Mouse (Mus musculus) testis, adult 2 months (tissue): Measurements from ENCODE around the gene Rbm33.

Experiments used
- CTCF ChIP-seq: fragments of 200-500 bp; IDR thresholded peaks from 2 replicates; pipeline ENCODE4 v1.5.1; 2012; ENCODE audit warnings: low read depth, mild to moderate bottlenecking, inconsistent platforms, low read length, moderate library complexity; ENCODE audit not compliant: control insufficient read depth, insufficient read depth, insufficient replicate concordance
- POLR2A ChIP-seq: fragments of 200-500 bp; IDR thresholded peaks from 2 replicates; pipeline ENCODE4 v1.6.1; 2012; ENCODE audit warnings: low read depth, mild to moderate bottlenecking, inconsistent platforms, low read length, moderate library complexity; ENCODE audit not compliant: control insufficient read depth

GRCm38 (mm10) chr5:28390189-28390588 is 73.3 kb downstream of the Rbm33 start:
- no peak for TF ChIP-seq CTCF
- no peak for TF ChIP-seq POLR2A
